Mouse (Mus musculus) stomach, embryonic 15.5 days (tissue): ENCODE results near the gene Klhl35. TPM values are rescaled to one million over a fixed set of nuclear protein-coding genes. Genes with fewer than 3 reads are reported as not detected.
"Not testable (repeated sequence)": the region's sequence is repeated elsewhere in the genome, so short reads cannot be mapped to it uniquely, and the experiment has no call there.

Experiments
- ATAC-seq: fragments of 200-750 bp; cut with Nextera tagmentation; 2 replicates; pipeline ENCODE4 v1.8.0; 2017; ENCODE audit warnings: low read depth, moderate number of reproducible peaks, moderate TSS enrichment; ENCODE audit not compliant: insufficient read depth, low FRiP score
- H3K27ac ChIP-seq: fragments of 300-500 bp; sonication (generic); 2 replicates; pipeline ENCODE4 v1.5.1; 2015; ENCODE audit warnings: mild to moderate bottlenecking, inconsistent platforms
- H3K27me3 ChIP-seq: fragments of 300-500 bp; sonication (generic); replicated peaks from 2 replicates; pipeline ENCODE4 v1.6.1; 2015; ENCODE audit warnings: inconsistent platforms
- H3K36me3 ChIP-seq: fragments of 300-500 bp; sonication (generic); 2 replicates; pipeline ENCODE4 v1.6.1; 2015; ENCODE audit warnings: inconsistent platforms
- H3K4me1 ChIP-seq: fragments of 300-500 bp; sonication (generic); 2 replicates; pipeline ENCODE4 v1.6.1; 2015; ENCODE audit warnings: inconsistent platforms
- H3K4me2 ChIP-seq: fragments of 300-500 bp; sonication (generic); 2 replicates; pipeline ENCODE4 v1.6.1; 2015; ENCODE audit warnings: mild to moderate bottlenecking, inconsistent platforms
- H3K4me3 ChIP-seq: fragments of 300-500 bp; sonication (generic); replicated peaks from 2 replicates; pipeline ENCODE4 v1.5.1; 2015; ENCODE audit warnings: inconsistent platforms
- H3K9ac ChIP-seq: fragments of 300-500 bp; sonication (generic); 2 replicates; pipeline ENCODE4 v1.6.1; 2015; ENCODE audit warnings: inconsistent platforms
- H3K9me3 ChIP-seq: fragments of 300-500 bp; sonication (generic); 2 replicates; pipeline ENCODE4 v1.6.1; 2016; ENCODE audit warnings: inconsistent platforms
- WGBS: fragments of 180-500 bp; shearing (Covaris S2); methylation state at CpG from one replicate; pipeline ENCODE4 v1.1.7; 2015; 5-methylcytosine and 5-hydroxymethylcytosine counted together
- polyA plus RNA-seq: library from polyadenylated mRNA; unstranded; fragments of >200 nt; fragmentation: Nextera tagmentation; extraction: Ambion mirVana; gene quantifications from 2 replicates; pipeline ENCODE4 v1.2.1, GENCODE M21; 2015

Gene Klhl35
- polyA plus RNA-seq, 1 experiment from 2014 or later, result 0.78 TPM

- H3K36me3 ChIP-seq, result no peaks in the 10 kb centered on the region
- WGBS, result 36% methylated on average over 1 of the region's 1 CpGs
- peak; percentile 63; the same call in 1 of the 2 replicates for ATAC-seq
- H3K9me3 ChIP-seq, result no peaks in the 10 kb centered on the region
- no peak overlapping the region for H3K4me3 ChIP-seq
- H3K4me2 ChIP-seq, result no peak overlapping the region
- H3K27me3 ChIP-seq, result no peaks in the 10 kb centered on the region
- H3K9ac ChIP-seq, result no peak overlapping the region
- no peak overlapping the region for H3K27ac ChIP-seq
- H3K4me1 ChIP-seq, result no peaks in the 10 kb centered on the region
Observed at GRCm38 (mm10) chr7:99501148-99501547, 35.3 kb downstream of the Klhl35 start.

- ATAC-seq, result no peak
- Histone ChIP-seq H3K4me3 (no peak overlapping the region), H3K36me3 (no peaks in the 10 kb centered on the region), H3K4me2 (no peak overlapping the region), H3K9ac (no peak overlapping the region), H3K27me3 (no peaks in the 10 kb centered on the region), H3K9me3 (no peaks in the 10 kb centered on the region), H3K4me1 (no peaks in the 10 kb centered on the region), H3K27ac (no peak overlapping the region)
Observed at GRCm38 (mm10) chr7:99504556-99504955, 38.8 kb downstream of the Klhl35 start.

GRCm38 (mm10) chr7:99508187-99508586, 42.4 kb downstream of the Klhl35 start:
- not testable (repeated sequence) for H3K9me3 ChIP-seq, H3K36me3 ChIP-seq, H3K9ac ChIP-seq, H3K4me3 ChIP-seq, H3K4me1 ChIP-seq, H3K4me2 ChIP-seq, H3K27ac ChIP-seq, ATAC-seq, H3K27me3 ChIP-seq
- 15% methylated on average over 2 of the region's 2 CpGs for WGBS

GRCm38 (mm10) chr7:99510087-99510501, 44.3 kb downstream of the Klhl35 start:
- WGBS, result 15% methylated on average over 8 of the region's 8 CpGs
- H3K9me3 ChIP-seq, result no peaks in the 10 kb centered on the region
- H3K4me3 ChIP-seq, result no peak overlapping the region
- no peak overlapping the region for H3K27ac ChIP-seq
- no peaks in the 10 kb centered on the region for H3K27me3 ChIP-seq
- H3K4me2 ChIP-seq, result no peak overlapping the region
- no peaks in the 10 kb centered on the region for H3K4me1 ChIP-seq
- no peaks in the 10 kb centered on the region for H3K36me3 ChIP-seq
- ATAC-seq, result no peak
- no peak overlapping the region for H3K9ac ChIP-seq

GRCm38 (mm10) chr7:99516092-99516813, 50.4 kb downstream of the Klhl35 start:
- peaks cover 10% of the 10 kb centered on the region for H3K4me1 ChIP-seq
- H3K4me3 ChIP-seq, result no peak overlapping the region
- no peak overlapping the region for H3K4me2 ChIP-seq
- H3K27ac ChIP-seq, result peak overlapping the region; percentile 36; the same call in 1 of the 2 replicates
- no peak for ATAC-seq
- no peaks in the 10 kb centered on the region for H3K36me3 ChIP-seq
- H3K9ac ChIP-seq, result no peak overlapping the region
- H3K9me3 ChIP-seq, result no peaks in the 10 kb centered on the region
- no peaks in the 10 kb centered on the region for H3K27me3 ChIP-seq
- 69% methylated on average over 9 of the region's 9 CpGs for WGBS

GRCm38 (mm10) chr7:99516814-99517157, 51.0 kb downstream of the Klhl35 start:
- Histone ChIP-seq H3K27me3 (no peaks in the 10 kb centered on the region), H3K9me3 (no peaks in the 10 kb centered on the region), H3K4me3 (no peak overlapping the region), H3K4me2 (no peak overlapping the region), H3K9ac (no peak overlapping the region), H3K4me1 (peaks cover 10% of the 10 kb centered on the region), H3K27ac (peak overlapping the region; percentile 51; the same call in 1 of the 2 replicates), H3K36me3 (no peaks in the 10 kb centered on the region)
- WGBS, result 50% methylated on average over 3 of the region's 3 CpGs
- peak; percentile 81 for ATAC-seq

GRCm38 (mm10) chr7:99518954-99519644, 53.3 kb downstream of the Klhl35 start:
- H3K36me3 ChIP-seq, result no peaks in the 10 kb centered on the region
- no peak overlapping the region for H3K9ac ChIP-seq
- peak overlapping the region; percentile 46 for H3K27ac ChIP-seq
- no peak overlapping the region for H3K4me3 ChIP-seq
- ATAC-seq, result peak; percentile 64
- no peak overlapping the region for H3K4me2 ChIP-seq
- H3K4me1 ChIP-seq, result peaks cover 10% of the 10 kb centered on the region
- H3K9me3 ChIP-seq, result no peaks in the 10 kb centered on the region
- 46% methylated on average over 4 of the region's 4 CpGs for WGBS
- H3K27me3 ChIP-seq, result no peaks in the 10 kb centered on the region

- no peak overlapping the region for H3K9ac ChIP-seq
- 38% methylated on average over 8 of the region's 8 CpGs for WGBS
- H3K4me1 ChIP-seq, result peaks cover 6% of the 10 kb centered on the region; the same call in 1 of the 2 replicates
- no peak overlapping the region for H3K27ac ChIP-seq
- no peaks in the 10 kb centered on the region for H3K36me3 ChIP-seq
- no peaks in the 10 kb centered on the region for H3K9me3 ChIP-seq
- H3K4me2 ChIP-seq, result no peak overlapping the region
- ATAC-seq, result no peak
- H3K4me3 ChIP-seq, result no peak overlapping the region
- no peaks in the 10 kb centered on the region for H3K27me3 ChIP-seq
Observed at GRCm38 (mm10) chr7:99523121-99523520, 57.3 kb downstream of the Klhl35 start.

Other genes with a start within 250 kb of the Klhl35 start
- 28.1 and 34.5 TPM in 2 replicates for gene Mogat2, start 227.4 kb upstream of the Klhl35 start, polyA plus RNA-seq
- 6.3 and 6.7 TPM in 2 replicates for gene Map6, start 198.6 kb upstream of the Klhl35 start, polyA plus RNA-seq
- 1,174 and 1,300 TPM in 2 replicates for gene Serpinh1, start 112.8 kb upstream of the Klhl35 start, polyA plus RNA-seq
- 18.4 and 18.8 TPM in 2 replicates for gene Gdpd5, start 84.6 kb upstream of the Klhl35 start, polyA plus RNA-seq
- gene Rps3, start 17.7 kb downstream of the Klhl35 start, polyA plus RNA-seq, result 765 and 776 TPM in 2 replicates
- 11.4 and 13.5 TPM in 2 replicates for gene Arrb1, start 69.5 kb downstream of the Klhl35 start, polyA plus RNA-seq
- 1.9 and 2.0 TPM in 2 replicates for gene Tpbgl, start 161.1 kb downstream of the Klhl35 start, polyA plus RNA-seq
- 2.7 and 3.3 TPM in 2 replicates for gene Slco2b1, start 245.3 kb downstream of the Klhl35 start, polyA plus RNA-seq